Mouse (Mus musculus): Measurements from ENCODE around the gene Slc25a22.

GRCm38 (mm10) chr7:141403305-141403704, 34.4 kb downstream of the Slc25a22 start:
- no peak for TF ChIP-seq GATA1 (IDR thresholded peaks at IDR 0.05; ENCODE audit: borderline replicate concordance, low read length)
- no peak for TF ChIP-seq FLI1 (IDR thresholded peaks at IDR 0.05; ENCODE audit: low read length)

Measured in megakaryocyte, embryonic 14.5 days (primary cell).